Mouse (Mus musculus): ENCODE data around the gene Actr3.
A peak's percentile ranks its signal among the peaks of the same experiment; 100 is the strongest.

DNA sequence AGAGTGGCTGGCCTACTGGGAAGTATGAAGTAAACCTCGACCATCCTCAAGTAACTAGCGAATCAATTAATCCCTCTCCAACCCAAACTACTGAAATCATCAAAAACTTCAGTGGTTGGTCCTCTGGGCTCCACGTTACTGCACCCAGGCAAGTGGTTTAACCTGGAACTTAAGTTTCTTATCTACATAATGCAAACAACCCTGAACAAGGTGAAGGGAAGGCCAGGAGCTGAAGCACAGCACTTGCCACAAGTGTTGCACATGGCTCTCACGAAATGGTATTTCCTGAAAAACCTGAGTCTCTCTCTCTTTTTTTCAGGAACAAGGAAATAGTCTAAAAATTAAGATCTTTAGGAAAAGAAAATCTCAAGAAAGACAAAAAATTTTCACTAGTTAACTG, 4.2 kb downstream of the Actr3 start:
- TF ChIP-seq CTCF (IDR thresholded peaks at IDR 0.05; ENCODE audit: low read depth, low read length) (no peak), GATA1 (IDR thresholded peaks at IDR 0.05; ENCODE audit: borderline replicate concordance, low read length) (no peak), TAL1 (conservative IDR thresholded peaks at IDR 0.05; ENCODE audit: low read depth, low read length) (peak; percentile 22; the same call in 1 of the 2 replicates), POLR2AphosphoS5 (IDR thresholded peaks at IDR 0.05; ENCODE audit: insufficient replicate concordance, low read depth, low read length) (no peak)
